Mouse (Mus musculus): Measurements from ENCODE around the gene Acsf3.

DNA sequence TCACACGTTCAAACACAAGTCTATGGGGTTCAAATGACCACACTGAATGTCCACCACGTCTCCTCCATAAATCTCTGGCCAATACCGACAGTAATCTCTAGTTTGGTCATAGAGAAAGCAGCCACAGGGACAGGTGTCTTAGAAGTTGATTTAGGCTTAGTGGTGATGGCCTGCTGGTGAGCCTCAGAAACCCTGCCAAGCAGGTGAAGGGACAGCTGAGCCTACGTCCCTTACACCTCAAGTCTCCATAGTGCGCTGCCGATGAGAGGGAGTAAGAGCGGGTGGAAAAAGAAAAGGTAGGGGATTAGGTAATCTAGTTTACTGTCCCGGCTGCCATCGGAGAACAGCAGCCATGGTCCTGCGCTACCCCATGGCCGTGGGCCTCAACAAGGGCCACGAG is 60.9 kb downstream of the Acsf3 start:
- no peak for TF ChIP-seq USF1 (IDR thresholded peaks at IDR 0.05; ENCODE audit: low read depth, low read length)
- TF ChIP-seq EP300 (IDR thresholded peaks at IDR 0.05; ENCODE audit: low read depth in 1 of 2, low read length in 2 of 2), result no peak
- no peak for TF ChIP-seq MAFK (IDR thresholded peaks at IDR 0.05; ENCODE audit: borderline replicate concordance, low read depth, low read length)
- TF ChIP-seq TAL1 (IDR thresholded peaks at IDR 0.05; ENCODE audit: low read length), result no peak

Data from MEL (cell line).